Mouse (Mus musculus) liver, postnatal 0 days (tissue): ENCODE results near the gene Fermt2. TPM values are rescaled to one million over a fixed set of nuclear protein-coding genes. Genes with fewer than 3 reads are reported as not detected.

Experiments
- ATAC-seq: fragments of 200-750 bp; cut with Nextera tagmentation; 2 replicates; pipeline ENCODE4 v1.8.0; 2017; ENCODE audit warnings: mild to moderate bottlenecking, moderate library complexity
- DNase-seq: peaks from one replicate; pipeline ENCODE4 v3.0.0-alpha.2; 2016
- H3K27ac ChIP-seq: fragments of 300-500 bp; sonication (generic); 2 replicates; pipeline ENCODE4 v1.5.1; 2014; ENCODE audit warnings: antibody characterized with exemption, moderate library complexity, mild to moderate bottlenecking, low read depth
- H3K27me3 ChIP-seq: fragments of 300-500 bp; sonication (generic); 2 replicates; pipeline ENCODE4 v1.6.1; 2014; ENCODE audit warnings: low read length, control low read depth, mixed read lengths; ENCODE audit not compliant: insufficient read depth
- H3K36me3 ChIP-seq: fragments of 300-500 bp; sonication (generic); replicated peaks from 2 replicates; pipeline ENCODE4 v1.6.1; 2014; ENCODE audit warnings: mild to moderate bottlenecking, control low read depth, low read length, moderate library complexity, mixed read lengths; ENCODE audit not compliant: insufficient read depth
- H3K4me1 ChIP-seq: fragments of 300-500 bp; sonication (generic); 2 replicates; pipeline ENCODE4 v1.6.1; 2014; ENCODE audit warnings: antibody characterized with exemption, mild to moderate bottlenecking, control low read depth; ENCODE audit not compliant: insufficient read depth
- H3K4me2 ChIP-seq: fragments of 300-500 bp; sonication (generic); 2 replicates; pipeline ENCODE4 v1.6.1; 2014; ENCODE audit warnings: low read depth, mild to moderate bottlenecking, low read length, moderate library complexity, mixed read lengths
- H3K4me3 ChIP-seq: fragments of 300-500 bp; sonication (generic); 2 replicates; pipeline ENCODE4 v1.5.1; 2014; ENCODE audit warnings: low read depth, low read length
- H3K9ac ChIP-seq: fragments of 300-500 bp; sonication (generic); replicated peaks from 2 replicates; pipeline ENCODE4 v1.6.1; 2014; ENCODE audit warnings: mild to moderate bottlenecking, moderate library complexity
- H3K9me3 ChIP-seq: fragments of 300-500 bp; sonication (generic); 2 replicates; pipeline ENCODE4 v1.6.1; 2016; ENCODE audit warnings: mild to moderate bottlenecking, control low read depth, low read length, mixed read lengths
- CTCF ChIP-seq: sonication (generic); IDR thresholded peaks from 2 replicates; pipeline ENCODE4 v1.5.1; 2016; ENCODE audit warnings: antibody characterized with exemption, low read depth
- EP300 ChIP-seq: IDR thresholded peaks from 2 replicates; pipeline ENCODE4 v1.6.1; 2016; ENCODE audit warnings: antibody characterized with exemption, low read depth, mild to moderate bottlenecking
- WGBS: fragments of 180-500 bp; shearing (Covaris S2); extraction: QIAGEN DNeasy Blood & Tissue Kit; methylation state at CpG from one replicate; pipeline ENCODE4 v1.1.7; 2014; ENCODE audit not compliant: insufficient replicate concordance; 5-methylcytosine and 5-hydroxymethylcytosine counted together
- polyA plus RNA-seq: library from polyadenylated mRNA; unstranded; fragments of >200 nt; fragmentation: Nextera tagmentation; extraction: Ambion mirVana; gene quantifications from 2 replicates; pipeline ENCODE4 v1.2.1, GENCODE M21; 2015

The Fermt2 gene
- polyA plus RNA-seq, 1 experiment from 2014 or later, result 76.8 TPM

DNA sequence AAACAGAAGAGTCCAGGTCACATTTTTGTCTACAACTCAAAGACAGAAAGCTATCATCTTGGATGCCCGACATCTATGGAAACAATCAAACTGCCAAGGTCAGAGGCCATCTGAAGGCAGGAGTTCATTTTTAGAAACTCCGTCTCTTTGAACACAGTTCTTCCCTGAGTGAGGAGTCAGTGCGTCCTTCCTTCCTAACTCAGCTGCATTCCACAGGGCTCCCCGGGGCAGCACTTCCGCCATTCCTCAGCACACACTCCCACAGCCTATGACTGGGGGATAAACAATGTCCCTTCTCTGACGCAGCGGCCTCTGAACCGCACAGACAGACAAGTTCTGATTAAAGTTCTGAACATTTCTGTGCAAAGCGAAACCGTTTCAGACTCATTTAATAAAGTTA, 66.3 kb downstream of the Fermt2 start:
- 30% methylated on average over 10 of the region's 10 CpGs for WGBS

DNA sequence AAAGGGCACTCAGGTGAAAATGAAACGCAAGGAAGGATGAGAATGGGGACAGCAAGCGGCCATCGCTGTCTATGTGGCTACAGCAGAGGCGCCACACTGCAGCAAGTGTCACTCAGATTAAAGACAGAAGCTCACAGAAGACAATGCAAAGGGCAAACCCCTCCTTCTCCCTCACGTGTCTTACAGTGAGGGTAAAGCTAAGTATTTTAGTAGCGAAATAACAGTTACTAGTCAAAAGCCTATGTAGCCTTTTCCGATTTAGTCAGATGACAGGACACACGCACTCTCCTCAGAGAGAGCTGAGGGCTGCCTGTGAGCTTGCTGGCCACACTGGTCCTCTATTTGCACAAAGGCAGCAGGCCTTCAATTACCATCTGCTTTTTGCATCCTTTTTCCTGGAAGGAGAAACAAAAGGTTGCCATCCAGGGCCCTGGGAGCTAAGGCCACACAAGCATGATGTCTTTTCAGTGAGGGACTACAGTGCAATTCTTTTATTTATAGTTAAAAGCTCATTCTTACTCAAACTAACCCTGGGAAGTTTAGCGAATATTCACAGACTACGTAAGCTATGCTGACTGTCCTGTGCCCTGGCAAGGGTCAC, 66.9 kb downstream of the Fermt2 start:
- peaks cover 29% of the 10 kb centered on the region for H3K36me3 ChIP-seq
- no peak overlapping the region for H3K4me2 ChIP-seq
- ATAC-seq (no peak), DNase-seq (no peak)
- 76% methylated on average over 10 of the region's 10 CpGs for WGBS
- no peak for TF ChIP-seq EP300
- TF ChIP-seq CTCF, result no peak
- no peaks in the 10 kb centered on the region for H3K4me1 ChIP-seq
- H3K9ac ChIP-seq, result no peak overlapping the region
- H3K4me3 ChIP-seq, result no peak overlapping the region
- peak overlapping the region; percentile 34; the same call in 1 of the 2 replicates for H3K27ac ChIP-seq
- no peaks in the 10 kb centered on the region for H3K27me3 ChIP-seq
- H3K9me3 ChIP-seq, result no peaks in the 10 kb centered on the region

More for the DNA sequence above, 66.3 kb downstream of the Fermt2 start:
- TF ChIP-seq CTCF, result no peak
- TF ChIP-seq EP300, result no peak
- Histone ChIP-seq H3K27me3 (no peaks in the 10 kb centered on the region), H3K9ac (no peak overlapping the region), H3K4me2 (no peak overlapping the region), H3K36me3 (peaks cover 31% of the 10 kb centered on the region), H3K27ac (0 out of 2 replicates have a peak overlapping the region, but pooled peaks have one; percentile 34), H3K9me3 (no peaks in the 10 kb centered on the region), H3K4me1 (no peaks in the 10 kb centered on the region), H3K4me3 (no peak overlapping the region)
- ATAC-seq, result peak; percentile 49; the same call in 1 of the 2 replicates
- no peak for DNase-seq

DNA sequence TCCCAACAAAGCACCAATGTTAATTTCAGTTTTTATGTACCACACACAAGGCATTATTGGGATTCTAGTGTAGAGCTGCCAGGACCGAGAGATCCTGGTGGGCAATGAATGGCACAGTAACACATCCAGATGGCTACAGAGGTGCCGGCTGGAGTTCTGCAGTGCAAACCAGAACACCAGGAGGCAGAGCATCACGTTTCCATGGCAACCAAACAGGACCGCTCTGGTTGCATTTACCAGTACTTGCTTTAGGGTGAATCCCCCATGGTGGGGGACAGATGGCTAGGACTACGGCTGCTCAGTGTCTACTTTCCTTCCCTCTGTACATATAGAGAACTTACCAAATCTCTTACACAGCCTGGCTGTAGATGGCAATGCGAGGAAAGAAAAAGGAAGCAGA, 67.5 kb downstream of the Fermt2 start:
- peaks cover 27% of the 10 kb centered on the region for H3K36me3 ChIP-seq

DNA sequence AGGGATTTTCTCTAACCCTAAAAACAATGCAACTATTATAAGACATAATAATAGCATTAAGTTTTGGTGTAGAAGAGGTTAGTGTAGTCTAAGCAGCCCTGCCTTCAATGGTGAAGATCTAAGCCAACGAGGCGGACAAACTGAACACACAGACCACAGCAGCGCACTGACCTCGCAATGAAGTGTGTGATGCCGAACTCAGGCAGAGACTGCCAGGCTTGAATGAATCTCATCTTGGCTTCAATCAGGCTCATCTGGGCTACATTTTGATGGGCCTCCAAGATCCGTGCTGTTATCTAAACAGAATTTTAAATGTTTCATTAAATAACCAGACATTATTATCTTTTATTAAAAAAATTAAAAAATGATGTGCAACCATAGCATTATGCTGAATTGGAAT, 68.0 kb downstream of the Fermt2 start:
- TF ChIP-seq EP300 (no peak), CTCF (no peak)
- Histone ChIP-seq H3K4me2 (no peak overlapping the region), H3K27ac (no peak overlapping the region), H3K9ac (no peak overlapping the region), H3K4me1 (no peaks in the 10 kb centered on the region), H3K4me3 (no peak overlapping the region), H3K27me3 (no peaks in the 10 kb centered on the region), H3K36me3 (peaks cover 27% of the 10 kb centered on the region), H3K9me3 (no peaks in the 10 kb centered on the region)
- ATAC-seq (no peak), DNase-seq (no peak)
- WGBS, result 82% methylated on average over 6 of the region's 6 CpGs

More for the DNA sequence above, 67.5 kb downstream of the Fermt2 start:
- Histone ChIP-seq H3K4me2 (no peak overlapping the region), H3K4me1 (no peaks in the 10 kb centered on the region), H3K9me3 (no peaks in the 10 kb centered on the region), H3K27me3 (no peaks in the 10 kb centered on the region), H3K4me3 (no peak overlapping the region), H3K27ac (no peak overlapping the region), H3K9ac (no peak overlapping the region)
- DNase-seq, result no peak
- TF ChIP-seq EP300, result no peak
- TF ChIP-seq CTCF, result no peak
- 74% methylated on average over 6 of the region's 6 CpGs for WGBS
- no peak for ATAC-seq

DNA sequence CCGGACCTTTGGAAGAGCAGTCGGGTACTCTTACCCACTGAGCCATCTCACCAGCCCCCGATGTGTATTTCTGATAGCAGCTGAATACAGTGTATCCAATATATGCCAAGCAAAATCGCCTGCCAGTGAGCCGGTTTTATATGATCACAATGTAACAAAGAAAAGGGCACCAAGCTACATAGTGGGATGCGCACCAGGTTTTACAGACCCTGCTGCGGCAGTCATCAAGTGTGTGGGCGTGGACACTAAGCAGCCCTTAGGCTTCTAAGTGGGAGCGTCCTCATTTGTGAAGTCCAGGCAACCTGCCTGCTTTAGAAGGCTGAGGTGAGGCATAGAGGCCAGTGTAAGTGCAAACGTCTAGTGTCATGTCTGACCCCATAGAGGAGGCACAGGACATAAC, 69.4 kb downstream of the Fermt2 start:
- no peak overlapping the region for H3K4me2 ChIP-seq
- H3K27me3 ChIP-seq, result no peaks in the 10 kb centered on the region
- H3K36me3 ChIP-seq, result peaks cover 25% of the 10 kb centered on the region; the same call in 1 of the 2 replicates
- H3K27ac ChIP-seq, result no peak overlapping the region
- WGBS, result 77% methylated on average over 10 of the region's 10 CpGs
- ATAC-seq (no peak), DNase-seq (no peak)
- H3K4me1 ChIP-seq, result no peaks in the 10 kb centered on the region; the same call in 1 of the 2 replicates
- no peak overlapping the region for H3K9ac ChIP-seq
- H3K9me3 ChIP-seq, result no peaks in the 10 kb centered on the region
- TF ChIP-seq EP300 (no peak), CTCF (no peak)
- no peak overlapping the region for H3K4me3 ChIP-seq

DNA sequence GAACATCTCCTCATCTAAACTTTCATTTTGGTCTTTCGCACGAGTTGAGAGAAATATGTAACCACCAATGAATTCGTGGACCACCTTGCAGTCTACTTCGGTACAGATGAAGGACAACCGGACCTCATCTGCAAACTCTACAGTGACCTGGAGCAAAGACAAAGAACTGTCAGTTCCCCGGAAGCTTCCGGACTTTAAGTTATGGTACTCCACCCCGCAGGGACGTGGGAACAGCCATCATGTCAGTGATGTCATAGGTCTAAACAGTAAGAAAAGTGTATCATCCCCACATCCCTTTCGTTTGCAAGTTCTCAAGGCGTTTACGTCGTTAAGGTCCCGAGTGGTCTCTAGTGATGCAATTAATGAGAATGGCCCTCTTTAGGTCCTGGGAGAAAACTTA, 70.0 kb downstream of the Fermt2 start:
- Histone ChIP-seq H3K9ac (no peak overlapping the region), H3K9me3 (no peaks in the 10 kb centered on the region), H3K4me3 (no peak overlapping the region), H3K4me2 (no peak overlapping the region), H3K27me3 (no peaks in the 10 kb centered on the region), H3K27ac (no peak overlapping the region), H3K36me3 (peaks cover 25% of the 10 kb centered on the region; the same call in 1 of the 2 replicates), H3K4me1 (no peaks in the 10 kb centered on the region; the same call in 1 of the 2 replicates)
- ATAC-seq (no peak), DNase-seq (no peak)
- no peak for TF ChIP-seq CTCF
- no peak for TF ChIP-seq EP300
- 88% methylated on average over 14 of the region's 14 CpGs for WGBS

DNA sequence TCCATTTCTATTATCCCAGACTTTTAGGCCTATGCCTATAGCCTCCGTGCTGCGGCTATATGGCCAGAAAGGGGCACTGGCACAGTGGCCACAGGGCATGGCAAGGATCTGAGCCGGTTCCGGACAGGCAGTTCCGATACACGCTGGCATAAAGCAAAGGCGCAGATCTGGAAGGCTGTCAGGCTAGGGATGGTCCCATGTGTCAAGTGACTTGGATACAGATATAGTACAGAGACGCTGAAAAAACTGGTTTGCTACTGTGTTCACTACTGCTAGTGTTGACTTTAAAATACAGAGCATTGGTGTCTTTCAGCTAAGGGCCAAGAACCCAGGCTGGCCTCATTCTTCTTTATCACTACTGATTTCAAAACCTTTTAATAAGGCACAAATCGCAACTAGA, 72.9 kb downstream of the Fermt2 start:
- Histone ChIP-seq H3K27me3 (no peaks in the 10 kb centered on the region), H3K9me3 (no peaks in the 10 kb centered on the region), H3K27ac (peak overlapping the region; percentile 51), H3K4me2 (no peak overlapping the region), H3K36me3 (peaks cover 16% of the 10 kb centered on the region; the same call in 1 of the 2 replicates), H3K4me1 (peaks cover 19% of the 10 kb centered on the region), H3K9ac (no peak overlapping the region), H3K4me3 (no peak overlapping the region)
- DNase-seq, result no peak
- ATAC-seq, result no peak
- TF ChIP-seq CTCF (no peak), EP300 (no peak)
- WGBS, result 72% methylated on average over 9 of the region's 9 CpGs
